Mouse (Mus musculus): ENCODE measurements at regions not wholly inside any gene's neighbourhood (a gene's known extent, or its start where the extent isn't known, plus 50 kb on each side); places are given as distances from the start of the nearest gene placed in this dataset.

GRCm38 (mm10) chrX:167069075-167069474 lies 140.0 kb downstream of the Tmsb4x start:
- TF ChIP-seq EP300 (IDR thresholded peaks at IDR 0.05) (no peak), CTCF (IDR thresholded peaks at IDR 0.05) (no peak)
